Mouse (Mus musculus) G1E (cell line): ENCODE results near the gene Cbx6. TPM values are rescaled to one million over a fixed set of nuclear protein-coding genes. Genes with fewer than 3 reads are reported as not detected.
A peak's percentile ranks its signal among the peaks of the same experiment; 100 is the strongest.

Source experiments
- ATAC-seq: 2 replicates; pipeline ENCODE4 v1.8.0; 2016; ENCODE audit warnings: mild to moderate bottlenecking; ENCODE audit not compliant: insufficient number of reproducible peaks, poor library complexity, low FRiP score, severe bottlenecking; ENCODE audit errors: extremely low read depth
- DNase-seq: peaks from one replicate; pipeline ENCODE4 v3.0.0; 2012; ENCODE audit warnings: low spot score
- H3K27me3 ChIP-seq: 2 replicates; pipeline ENCODE4 v1.6.1; 2012; ENCODE audit warnings: mild to moderate bottlenecking, low read length, inconsistent platforms; ENCODE audit not compliant: insufficient read depth
- H3K36me3 ChIP-seq: replicated peaks from 2 replicates; pipeline ENCODE3; 2012; ENCODE audit warnings: mild to moderate bottlenecking, inconsistent platforms
- H3K4me1 ChIP-seq: 2 replicates; pipeline ENCODE4 v1.6.1; 2012; ENCODE audit warnings: low read depth, low read length, inconsistent platforms, mixed read lengths; ENCODE audit not compliant: insufficient read depth
- H3K4me3 ChIP-seq: 2 replicates; pipeline ENCODE4 v1.5.1; 2012; ENCODE audit warnings: low read depth, mild to moderate bottlenecking, inconsistent platforms, low read length, moderate library complexity, mixed read lengths
- H3K9me3 ChIP-seq: replicated peaks from 2 replicates; pipeline ENCODE4 v1.6.1; 2012; ENCODE audit warnings: inconsistent platforms
- CTCF ChIP-seq: IDR thresholded peaks from 2 replicates; pipeline ENCODE4 v1.5.1; 2012; ENCODE audit warnings: low read depth, low read length, inconsistent platforms, mixed read lengths
- GATA1 ChIP-seq: IDR thresholded peaks from 2 replicates; pipeline ENCODE4 v1.6.1; 2012; ENCODE audit warnings: borderline replicate concordance, low read length, inconsistent platforms, mixed read lengths
- GATA2 ChIP-seq: IDR thresholded peaks from 2 replicates; pipeline ENCODE4 v1.6.1; 2012; ENCODE audit warnings: low read depth, low read length, inconsistent platforms, borderline replicate concordance
- POLR2AphosphoS5 ChIP-seq: IDR thresholded peaks from 2 replicates; pipeline ENCODE4 v1.6.1; 2012; ENCODE audit warnings: low read depth, low read length, inconsistent platforms; ENCODE audit not compliant: insufficient replicate concordance
- TAL1 ChIP-seq: conservative IDR thresholded peaks from 2 replicates; pipeline ENCODE4 v1.6.1; 2012; ENCODE audit warnings: low read depth, low read length, inconsistent platforms, mixed read lengths
- polyA plus RNA-seq: library from polyadenylated mRNA; stranded (reverse); fragments of >175 nt; gene quantifications from 2 replicates; pipeline ENCODE4 v1.2.3, GENCODE M21; 2012
- total RNA-seq, 2 experiments: library from RNA; stranded (forward) in 1 of 2; stranded (reverse) in 1 of 2; fragments of 200-1000 nt in 1 of 2; fragments of >200 nt in 1 of 2; fragmentation: Nextera tagmentation in 1 of 2; gene quantifications; 2 replicates each; pipeline ENCODE4 v1.2.3; 2014 to 2017

The Cbx6 gene
- total and polyA plus RNA-seq, 3 experiments = 1.4 to 6.1 (median 5.9) TPM

DNA sequence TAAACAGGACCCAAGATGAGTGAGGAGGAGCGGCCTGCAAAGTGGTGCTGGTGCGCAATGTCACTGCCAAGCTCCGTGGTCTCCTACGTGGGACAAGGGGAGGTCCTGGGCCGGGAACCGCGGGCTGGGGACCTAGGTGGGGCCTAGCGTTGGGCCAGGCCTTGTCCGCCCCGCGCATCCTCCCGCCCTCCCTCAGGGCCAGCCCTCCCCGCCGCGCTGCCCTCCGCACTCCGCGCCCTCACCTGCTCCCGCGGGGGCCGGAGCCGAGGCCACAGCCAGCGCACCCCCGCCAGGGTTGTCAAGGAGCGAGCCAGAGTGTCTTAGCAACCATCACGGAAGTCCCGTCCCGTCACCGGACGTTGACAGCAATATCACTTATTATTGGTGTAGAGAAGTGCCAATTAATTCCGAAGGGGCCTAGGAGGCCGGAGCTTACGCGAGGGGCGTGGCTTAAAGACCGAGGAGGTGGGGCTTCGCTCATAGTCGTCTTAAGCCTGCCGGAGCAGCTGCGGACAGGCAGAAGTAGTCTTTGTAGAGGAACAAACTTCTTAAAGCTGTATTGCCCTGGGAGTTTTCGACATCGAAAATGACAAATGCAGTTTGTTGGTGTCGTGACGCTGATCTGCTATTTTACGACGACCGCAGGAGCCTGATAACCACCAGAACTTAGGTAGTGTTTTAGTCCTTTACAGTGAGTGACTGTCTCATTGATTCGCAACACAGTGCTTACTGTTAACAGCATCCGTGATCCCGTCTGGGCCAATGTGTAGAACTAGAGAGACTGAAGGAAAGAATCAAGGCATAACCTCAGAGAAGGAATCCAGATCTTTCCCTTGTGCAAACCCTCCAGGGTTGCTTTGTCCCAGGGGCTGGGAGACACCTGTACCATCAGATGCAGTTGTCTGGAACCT lies 60.1 kb downstream of the Cbx6 start:
- Histone ChIP-seq H3K4me3 (peak overlapping the region; percentile 88), H3K27me3 (peaks cover 10% of the 10 kb centered on the region), H3K36me3 (peaks cover 20% of the 10 kb centered on the region), H3K4me1 (peaks cover 28% of the 10 kb centered on the region), H3K9me3 (no peaks in the 10 kb centered on the region)
- DNase-seq (peak; percentile 99), ATAC-seq (peak; percentile 97)
- no peak for TF ChIP-seq GATA2
- TF ChIP-seq CTCF = no peak
- TF ChIP-seq POLR2AphosphoS5 = no peak
- no peak for TF ChIP-seq GATA1
- no peak for TF ChIP-seq TAL1

Other genes starting within 250 kb of the Cbx6 start
- gene Dmc1, start 229.6 kb downstream of the Cbx6 start, total RNA-seq (2014; fragmentation: Nextera tagmentation) = not detected in 2 replicates
- 0.29 TPM in 1 of 2 replicates, not detected in the other for gene Dmc1, start 229.6 kb downstream of the Cbx6 start, total RNA-seq (2017)
- gene Dmc1, start 229.6 kb downstream of the Cbx6 start, polyA plus RNA-seq = not detected in 2 replicates
- 0.90 and 3.4 TPM in 2 replicates for gene Fam227a, start 175.7 kb downstream of the Cbx6 start, total RNA-seq (2014; fragmentation: Nextera tagmentation)
- 1.2 and 2.1 TPM in 2 replicates for gene Fam227a, start 175.7 kb downstream of the Cbx6 start, total RNA-seq (2017)
- 0.11 and 0.13 TPM in 2 replicates for gene Fam227a, start 175.7 kb downstream of the Cbx6 start, polyA plus RNA-seq
- 9.9 and 18.5 TPM in 2 replicates for gene Cby1, start 175.5 kb downstream of the Cbx6 start, total RNA-seq (2014; fragmentation: Nextera tagmentation)
- 44.7 and 54.5 TPM in 2 replicates for gene Cby1, start 175.5 kb downstream of the Cbx6 start, total RNA-seq (2017)
- gene Cby1, start 175.5 kb downstream of the Cbx6 start, polyA plus RNA-seq = 98.0 and 113 TPM in 2 replicates
- gene Tomm22, start 163.8 kb downstream of the Cbx6 start, total RNA-seq (2014; fragmentation: Nextera tagmentation) = 116 and 133 TPM in 2 replicates
- 144 and 169 TPM in 2 replicates for gene Tomm22, start 163.8 kb downstream of the Cbx6 start, total RNA-seq (2017)
- 103 and 140 TPM in 2 replicates for gene Tomm22, start 163.8 kb downstream of the Cbx6 start, polyA plus RNA-seq
- 19.1 and 23.3 TPM in 2 replicates for gene Josd1, start 146.8 kb downstream of the Cbx6 start, total RNA-seq (2014; fragmentation: Nextera tagmentation)
- gene Josd1, start 146.8 kb downstream of the Cbx6 start, total RNA-seq (2017) = 21.6 and 21.9 TPM in 2 replicates
- 16.7 and 22.6 TPM in 2 replicates for gene Josd1, start 146.8 kb downstream of the Cbx6 start, polyA plus RNA-seq
- 63.7 and 74.7 TPM in 2 replicates for gene Gtpbp1, start 143.8 kb downstream of the Cbx6 start, total RNA-seq (2014; fragmentation: Nextera tagmentation)
- 54.8 and 58.6 TPM in 2 replicates for gene Gtpbp1, start 143.8 kb downstream of the Cbx6 start, total RNA-seq (2017)
- gene Gtpbp1, start 143.8 kb downstream of the Cbx6 start, polyA plus RNA-seq = 108 and 116 TPM in 2 replicates
- 16.2 and 33.3 TPM in 2 replicates for gene Sun2, start 92.2 kb downstream of the Cbx6 start, total RNA-seq (2014; fragmentation: Nextera tagmentation)
- gene Sun2, start 92.2 kb downstream of the Cbx6 start, total RNA-seq (2017) = 24.2 and 24.4 TPM in 2 replicates
- gene Sun2, start 92.2 kb downstream of the Cbx6 start, polyA plus RNA-seq = 30.1 and 32.3 TPM in 2 replicates
- 15.2 and 19.5 TPM in 2 replicates for gene Dnal4, start 56.8 kb downstream of the Cbx6 start, total RNA-seq (2014; fragmentation: Nextera tagmentation)
- 13.1 and 13.9 TPM in 2 replicates for gene Dnal4, start 56.8 kb downstream of the Cbx6 start, total RNA-seq (2017)
- 25.7 and 29.7 TPM in 2 replicates for gene Dnal4, start 56.8 kb downstream of the Cbx6 start, polyA plus RNA-seq
- not detected in 2 replicates for gene Nptxr, start 29.9 kb downstream of the Cbx6 start, total RNA-seq (2014; fragmentation: Nextera tagmentation)
- gene Nptxr, start 29.9 kb downstream of the Cbx6 start, total RNA-seq (2017) = under 0.01 and 0.05 TPM in 2 replicates
- 0.01 and 0.03 TPM in 2 replicates for gene Nptxr, start 29.9 kb downstream of the Cbx6 start, polyA plus RNA-seq
- not detected in 2 replicates for gene Npcd, start 451 bp downstream of the Cbx6 start, total RNA-seq (2014; fragmentation: Nextera tagmentation)
- not detected in 2 replicates for gene Npcd, start 451 bp downstream of the Cbx6 start, total RNA-seq (2017)
- not detected in 2 replicates for gene Npcd, start 451 bp downstream of the Cbx6 start, polyA plus RNA-seq
- 33.7 and 97.1 TPM in 2 replicates for gene Apobec3, start 57.0 kb upstream of the Cbx6 start, total RNA-seq (2014; fragmentation: Nextera tagmentation)
- 27.2 and 39.8 TPM in 2 replicates for gene Apobec3, start 57.0 kb upstream of the Cbx6 start, total RNA-seq (2017)
- gene Apobec3, start 57.0 kb upstream of the Cbx6 start, polyA plus RNA-seq = 1.1 and 2.6 TPM in 2 replicates
- 8.4 and 9.0 TPM in 2 replicates for gene Cbx7, start 136.4 kb upstream of the Cbx6 start, total RNA-seq (2014; fragmentation: Nextera tagmentation)
- 2.0 and 2.7 TPM in 2 replicates for gene Cbx7, start 136.4 kb upstream of the Cbx6 start, total RNA-seq (2017)
- gene Cbx7, start 136.4 kb upstream of the Cbx6 start, polyA plus RNA-seq = 8.9 and 9.5 TPM in 2 replicates
- not detected in 2 replicates for gene Pdgfb, start 180.3 kb upstream of the Cbx6 start, total RNA-seq (2014; fragmentation: Nextera tagmentation)
- gene Pdgfb, start 180.3 kb upstream of the Cbx6 start, total RNA-seq (2017) = 0.05 TPM in 1 of 2 replicates, not detected in the other
- gene Pdgfb, start 180.3 kb upstream of the Cbx6 start, polyA plus RNA-seq = not detected in 2 replicates